Mouse (Mus musculus) c-Kit-positive CD71-negative TER-119-negative erythroid progenitor cells, embryonic 14.5 days (primary cell): ENCODE measurements around the gene Nol10.

Experiments
- DNase-seq: peaks from one replicate; pipeline ENCODE4 v3.0.0-alpha.2; 2013; ENCODE audit warnings: low read depth

Nol10 gene

GRCm38 (mm10) chr12:17411242-17411641 lies 63.0 kb downstream of the Nol10 start:
- no peak for DNase-seq

GRCm38 (mm10) chr12:17411797-17412526 lies 63.7 kb downstream of the Nol10 start:
- DNase-seq = no peak

GRCm38 (mm10) chr12:17414734-17415133 lies 66.5 kb downstream of the Nol10 start:
- no peak for DNase-seq

GRCm38 (mm10) chr12:17420168-17420810 lies 72.0 kb downstream of the Nol10 start:
- DNase-seq = no peak

- DNase-seq = no peak
Measured at GRCm38 (mm10) chr12:17425254-17426169, 77.3 kb downstream of the Nol10 start.

GRCm38 (mm10) chr12:17426735-17427134 lies 78.5 kb downstream of the Nol10 start:
- no peak for DNase-seq

- DNase-seq = no peak
Measured at GRCm38 (mm10) chr12:17430578-17430977, 82.3 kb downstream of the Nol10 start.

GRCm38 (mm10) chr12:17431166-17431565 lies 82.9 kb downstream of the Nol10 start:
- DNase-seq = no peak

GRCm38 (mm10) chr12:17431812-17432332 lies 83.6 kb downstream of the Nol10 start:
- DNase-seq = no peak

- DNase-seq = no peak
Measured at GRCm38 (mm10) chr12:17433712-17434111, 85.5 kb downstream of the Nol10 start.

- DNase-seq = no peak
Measured at GRCm38 (mm10) chr12:17436471-17436870, 88.2 kb downstream of the Nol10 start.

GRCm38 (mm10) chr12:17440251-17440651 lies 92.0 kb downstream of the Nol10 start:
- no peak for DNase-seq

- no peak for DNase-seq
Measured at GRCm38 (mm10) chr12:17441495-17441894, 93.2 kb downstream of the Nol10 start.

GRCm38 (mm10) chr12:17444406-17444805 lies 96.1 kb downstream of the Nol10 start:
- DNase-seq = no peak

- DNase-seq = no peak
Measured at GRCm38 (mm10) chr12:17445251-17445650, 97.0 kb downstream of the Nol10 start.

GRCm38 (mm10) chr12:17448781-17449180 lies 100.5 kb downstream of the Nol10 start:
- DNase-seq = no peak

GRCm38 (mm10) chr12:17449661-17450091 lies 101.4 kb downstream of the Nol10 start:
- DNase-seq = no peak

- DNase-seq = no peak
Measured at GRCm38 (mm10) chr12:17450503-17450902, 102.2 kb downstream of the Nol10 start.

- no peak for DNase-seq
Measured at GRCm38 (mm10) chr12:17450908-17451307, 102.7 kb downstream of the Nol10 start.

- DNase-seq = no peak
Measured at GRCm38 (mm10) chr12:17452273-17452672, 104.0 kb downstream of the Nol10 start.

- no peak for DNase-seq
Measured at GRCm38 (mm10) chr12:17453918-17454317, 105.7 kb downstream of the Nol10 start.

- DNase-seq = no peak
Measured at GRCm38 (mm10) chr12:17455096-17455495, 106.8 kb downstream of the Nol10 start.
